Mouse (Mus musculus) lung, postnatal 0 days (tissue): ENCODE measurements around the gene Acd.

Experiments used
- CTCF ChIP-seq: IDR thresholded peaks from 2 replicates; pipeline ENCODE4 v1.5.1; 2016; ENCODE audit warnings: antibody characterized with exemption, mild to moderate bottlenecking
- EP300 ChIP-seq: IDR thresholded peaks from 2 replicates; pipeline ENCODE4 v1.6.1; 2016; ENCODE audit warnings: antibody characterized with exemption, mild to moderate bottlenecking, control low read depth

DNA sequence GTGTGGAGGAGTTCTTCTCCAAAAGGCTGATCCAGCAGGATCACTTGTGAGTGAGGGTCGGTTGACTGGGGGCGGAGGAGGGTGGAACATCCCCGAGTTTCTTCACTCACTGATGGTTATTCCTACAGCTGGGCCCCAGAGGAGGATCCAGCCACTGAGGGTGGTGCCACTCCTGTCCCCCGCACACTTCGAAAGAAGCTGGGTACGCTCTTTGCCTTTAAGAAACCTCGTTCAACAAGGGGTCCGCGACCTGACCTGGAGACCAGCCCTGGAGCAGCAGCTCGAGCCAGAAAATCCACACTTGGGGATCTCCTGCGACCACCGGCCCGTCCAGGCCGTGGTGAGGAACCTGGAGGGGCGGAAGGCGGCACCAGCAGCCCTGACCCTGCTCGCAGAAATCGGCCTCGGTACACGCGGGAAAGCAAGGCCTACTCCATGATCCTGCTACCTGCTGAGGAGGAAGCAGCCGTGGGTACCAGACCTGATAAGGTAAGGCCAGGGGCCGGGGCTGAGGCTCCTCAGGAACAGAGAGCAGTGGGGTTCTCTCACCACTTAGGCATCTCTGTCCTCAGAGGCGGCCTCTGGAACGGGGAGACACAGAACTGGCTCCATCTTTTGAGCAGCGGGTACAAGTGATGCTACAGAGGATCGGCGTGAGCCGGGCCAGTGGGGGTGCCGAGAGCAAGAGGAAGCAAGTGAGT is 5.7 kb downstream of the Acd start:
- TF ChIP-seq CTCF = no peak
- no peak for TF ChIP-seq EP300
